Mouse (Mus musculus) neural tube, embryonic 14.5 days (tissue): Measurements from ENCODE around the gene Afg1l. TPM values are rescaled to one million over a fixed set of nuclear protein-coding genes. Genes with fewer than 3 reads are reported as not detected.

Experiments
- ATAC-seq: fragments of 200-750 bp; cut with Nextera tagmentation; 2 replicates; pipeline ENCODE4 v1.8.0; 2017; ENCODE audit warnings: low read depth, mild to moderate bottlenecking, moderate TSS enrichment, moderate library complexity
- H3K27ac ChIP-seq: fragments of 300-500 bp; sonication (generic); 2 replicates; pipeline ENCODE4 v1.5.1; 2014; ENCODE audit warnings: low read depth, mild to moderate bottlenecking, control low read depth, low read length, moderate library complexity, mixed read lengths
- H3K27me3 ChIP-seq: fragments of 300-500 bp; sonication (generic); 2 replicates; pipeline ENCODE4 v1.6.1; 2014; ENCODE audit warnings: low read length; ENCODE audit not compliant: control insufficient read depth, insufficient read depth
- H3K36me3 ChIP-seq: fragments of 300-500 bp; sonication (generic); 2 replicates; pipeline ENCODE4 v1.6.1; 2014; ENCODE audit warnings: low read length, mixed read lengths; ENCODE audit not compliant: control insufficient read depth, insufficient read depth
- H3K4me1 ChIP-seq: fragments of 300-500 bp; sonication (generic); 2 replicates; pipeline ENCODE4 v1.6.1; 2014; ENCODE audit warnings: low read length; ENCODE audit not compliant: control insufficient read depth, insufficient read depth
- H3K4me2 ChIP-seq: fragments of 300-500 bp; sonication (generic); 2 replicates; pipeline ENCODE4 v1.6.1; 2014; ENCODE audit warnings: mild to moderate bottlenecking, low read depth, low read length, control low read depth
- H3K4me3 ChIP-seq: fragments of 300-500 bp; sonication (generic); 2 replicates; pipeline ENCODE4 v1.5.1; 2014; ENCODE audit warnings: low read depth, low read length, control low read depth, mixed read lengths
- H3K9ac ChIP-seq: fragments of 300-500 bp; sonication (generic); replicated peaks from 2 replicates; pipeline ENCODE4 v1.6.1; 2014; ENCODE audit warnings: low read depth, mild to moderate bottlenecking, control low read depth, low read length, mixed read lengths
- H3K9me3 ChIP-seq: fragments of 300-500 bp; sonication (generic); 2 replicates; pipeline ENCODE4 v1.6.1; 2016; ENCODE audit warnings: low read length; ENCODE audit not compliant: control insufficient read depth
- WGBS: fragments of 180-500 bp; shearing (Covaris S2); extraction: QIAGEN DNeasy Blood & Tissue Kit; methylation state at CpG from one replicate; pipeline ENCODE4 v1.1.7; 2014; 5-methylcytosine and 5-hydroxymethylcytosine counted together
- polyA plus RNA-seq: library from polyadenylated mRNA; unstranded; fragments of >200 nt; fragmentation: Nextera tagmentation; extraction: Ambion mirVana; gene quantifications from 2 replicates; pipeline ENCODE4 v1.2.1, GENCODE M21; 2014

Gene Afg1l
- polyA plus RNA-seq, result 7.7 and 8.0 TPM in 2 replicates

DNA sequence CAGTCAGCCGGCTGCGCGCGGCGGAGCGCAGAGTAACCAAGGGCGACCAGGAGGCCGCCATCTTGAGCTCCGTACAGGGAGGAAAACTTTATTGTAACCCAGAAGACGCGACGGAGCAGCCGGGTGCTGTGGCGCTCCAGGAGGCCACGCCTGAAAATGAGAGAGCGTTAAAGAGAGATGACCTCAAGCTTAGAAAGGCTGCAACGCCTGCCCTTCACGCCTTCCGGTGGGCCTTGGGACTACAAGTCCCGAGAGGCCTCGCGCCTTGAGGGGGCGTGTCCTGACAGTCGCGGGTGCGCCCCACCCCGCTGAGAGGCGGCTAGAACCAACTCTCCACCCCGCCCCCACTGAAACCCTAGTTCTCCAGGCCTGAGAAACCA, at the start of gene Afg1l:
TSS of gene Afg1l (minus strand) at position 225 of the 380 bp plus-strand sequence.
- H3K36me3 ChIP-seq, result no peaks in the 10 kb centered on the region
- peak within 1 kb of the TSS; percentile 84 for H3K27ac ChIP-seq
- H3K4me3 ChIP-seq, result peak within 1 kb of the TSS; percentile 62
- peak; percentile 94 for ATAC-seq
- peak within 1 kb of the TSS; percentile 89 for H3K4me2 ChIP-seq
- under 1% methylated on average over 29 of the region's 29 CpGs for WGBS
- no peaks in the 10 kb centered on the region for H3K9me3 ChIP-seq
- H3K4me1 ChIP-seq, result no peaks in the 10 kb centered on the region; the same call in 1 of the 2 replicates
- H3K9ac ChIP-seq, result peak within 1 kb of the TSS; percentile 82
- no peaks in the 10 kb centered on the region for H3K27me3 ChIP-seq

DNA sequence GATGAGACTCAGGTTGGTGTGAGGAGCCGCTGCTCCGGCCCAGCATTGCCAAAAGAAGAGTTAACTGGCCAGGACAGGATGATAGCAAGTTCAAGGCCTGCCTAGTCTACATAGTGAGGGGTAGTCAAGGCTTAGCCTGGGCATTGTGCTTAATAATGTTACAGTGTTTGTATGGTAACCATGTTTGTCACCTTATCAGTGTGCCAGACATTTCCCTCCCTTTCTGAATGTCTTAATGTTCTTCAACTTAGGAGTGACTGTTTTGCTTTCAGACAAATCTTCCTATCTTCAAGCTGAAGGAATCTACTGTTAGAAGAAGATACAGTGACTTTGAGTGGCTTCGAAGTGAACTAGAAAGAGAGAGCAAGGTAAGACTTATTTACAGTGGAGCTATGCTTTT, 47.3 kb upstream of the Afg1l start:
- H3K27me3 ChIP-seq, result no peaks in the 10 kb centered on the region
- H3K9me3 ChIP-seq, result no peaks in the 10 kb centered on the region
- no peak overlapping the region for H3K4me2 ChIP-seq
- H3K36me3 ChIP-seq, result 0 out of 2 replicates have a peak, but pooled peaks cover 3% of the 10 kb centered on the region
- no peaks in the 10 kb centered on the region for H3K4me1 ChIP-seq
- H3K4me3 ChIP-seq, result no peak overlapping the region
- H3K9ac ChIP-seq, result no peak overlapping the region
- H3K27ac ChIP-seq, result no peak overlapping the region
- WGBS, result 100% methylated on average over 3 of the region's 3 CpGs
- no peak for ATAC-seq

DNA sequence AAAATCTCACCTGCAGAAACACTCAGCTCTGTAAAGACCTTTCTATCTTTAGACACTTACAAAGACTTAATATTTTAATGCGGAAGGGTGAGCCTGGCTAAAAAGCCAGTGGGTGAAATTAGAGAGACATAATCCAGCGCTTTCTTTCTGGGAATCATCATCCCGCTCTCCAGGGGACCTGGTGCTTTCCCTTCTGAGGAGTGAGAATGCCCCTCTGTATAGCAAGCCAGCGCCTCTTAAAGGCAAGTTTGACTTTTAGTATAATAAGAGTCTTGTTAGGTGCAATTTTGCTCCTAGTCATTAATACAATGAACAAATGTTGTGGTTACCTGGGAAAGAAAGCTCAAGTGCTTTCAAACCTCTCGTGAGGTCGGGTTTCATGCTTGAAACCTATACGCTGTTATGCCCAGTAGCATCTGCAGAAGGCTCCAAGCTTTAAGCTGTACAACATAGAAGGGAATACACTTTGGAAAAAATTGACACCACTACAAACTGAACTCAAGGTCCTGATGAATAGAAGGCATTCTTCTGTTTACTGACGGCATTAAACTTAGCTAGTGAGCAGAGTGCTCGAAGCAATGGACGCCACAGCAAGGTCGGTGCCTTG, 45.3 kb upstream of the Afg1l start:
- Histone ChIP-seq H3K9me3 (no peaks in the 10 kb centered on the region), H3K4me1 (no peaks in the 10 kb centered on the region), H3K36me3 (no peaks in the 10 kb centered on the region), H3K27ac (no peak overlapping the region), H3K9ac (no peak overlapping the region), H3K4me3 (no peak overlapping the region), H3K27me3 (no peaks in the 10 kb centered on the region), H3K4me2 (no peak overlapping the region)
- no peak for ATAC-seq
- WGBS, result 77% methylated on average over 11 of the region's 11 CpGs

DNA sequence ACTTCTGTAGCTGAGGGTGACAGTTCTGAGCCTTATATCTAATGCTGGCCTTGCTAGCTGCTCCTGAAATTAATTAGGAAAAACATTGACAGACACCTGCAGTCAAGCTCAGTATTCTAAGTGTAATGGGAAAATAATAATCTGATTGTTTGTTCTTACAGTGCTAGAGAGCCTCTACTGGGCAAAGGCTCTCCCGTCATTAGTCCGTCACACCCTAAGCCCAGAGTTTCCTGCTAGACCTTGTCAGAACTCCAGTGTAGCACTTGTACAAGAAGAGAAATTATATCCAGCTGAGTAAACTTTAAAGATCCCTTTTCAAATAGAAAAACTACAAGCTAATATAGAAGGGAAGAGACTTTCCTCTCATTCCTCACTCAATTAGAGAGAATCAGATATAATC, 44.5 kb upstream of the Afg1l start:
- Histone ChIP-seq H3K36me3 (no peaks in the 10 kb centered on the region), H3K9ac (no peak overlapping the region), H3K4me2 (no peak overlapping the region), H3K9me3 (no peaks in the 10 kb centered on the region), H3K4me1 (no peaks in the 10 kb centered on the region), H3K27me3 (no peaks in the 10 kb centered on the region), H3K4me3 (no peak overlapping the region), H3K27ac (no peak overlapping the region)
- 60% methylated on average over 2 of the region's 2 CpGs for WGBS
- ATAC-seq, result no peak

DNA sequence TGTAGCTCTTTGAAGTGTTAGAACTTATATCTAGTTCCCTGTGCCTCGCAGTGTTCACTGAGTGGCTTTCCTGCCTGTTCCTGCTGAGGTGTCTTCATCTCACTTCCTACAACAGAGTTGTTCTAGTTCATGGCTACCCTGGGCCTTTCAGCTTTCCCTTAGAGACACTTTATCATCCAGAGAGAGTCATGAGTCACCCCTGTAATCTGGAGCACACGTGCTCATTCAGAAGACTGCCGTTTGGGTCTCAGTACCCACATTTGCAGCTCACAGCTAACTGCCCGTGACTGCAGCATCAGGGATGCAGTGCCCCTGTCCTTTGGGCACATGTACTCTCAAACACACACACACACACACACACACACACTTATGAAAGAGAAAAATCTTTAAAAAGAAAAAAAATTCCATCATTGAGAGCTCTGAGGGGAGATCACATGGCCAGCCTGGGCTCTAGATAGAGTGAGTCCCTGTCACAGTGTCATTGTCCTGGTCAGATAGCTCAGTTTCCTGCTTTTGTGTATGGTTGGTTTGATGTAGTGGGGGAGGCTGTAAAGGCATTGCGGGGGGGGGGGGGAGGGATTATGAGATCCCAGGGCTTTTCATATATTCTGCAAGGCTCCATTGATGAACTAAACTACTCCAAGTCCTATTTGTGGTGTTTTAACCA, 43.1 kb upstream of the Afg1l start:
- Histone ChIP-seq H3K9me3 (no peaks in the 10 kb centered on the region), H3K27me3 (no peaks in the 10 kb centered on the region), H3K36me3 (no peaks in the 10 kb centered on the region), H3K27ac (no peak overlapping the region), H3K4me1 (no peaks in the 10 kb centered on the region), H3K4me3 (no peak overlapping the region), H3K9ac (no peak overlapping the region), H3K4me2 (no peak overlapping the region)
- WGBS, result 59% methylated on average over 5 of the region's 5 CpGs
- ATAC-seq, result no peak

DNA sequence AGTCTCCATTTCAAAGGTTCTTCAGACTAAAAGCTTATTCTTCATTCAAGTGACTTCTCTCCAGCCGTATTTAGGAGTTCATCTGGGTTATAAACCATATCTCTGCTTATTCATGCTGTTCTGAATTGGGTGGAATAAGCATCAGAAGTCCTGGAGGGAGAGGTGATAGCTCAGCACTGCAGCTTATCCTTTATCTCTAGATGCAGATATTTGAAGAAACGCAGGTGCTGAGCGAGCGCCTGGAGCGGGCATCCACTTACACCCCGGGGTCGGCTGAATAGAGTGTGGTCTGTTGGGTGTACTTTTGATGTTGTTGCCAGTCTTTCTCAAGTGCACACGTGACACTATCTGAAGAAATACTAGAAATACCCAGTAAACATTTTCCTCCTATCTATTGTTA, 40.0 kb upstream of the Afg1l start:
- 91% methylated on average over 8 of the region's 8 CpGs for WGBS
- Histone ChIP-seq H3K36me3 (no peaks in the 10 kb centered on the region), H3K9me3 (no peaks in the 10 kb centered on the region), H3K4me2 (no peak overlapping the region), H3K27me3 (no peaks in the 10 kb centered on the region), H3K9ac (no peak overlapping the region), H3K4me3 (no peak overlapping the region), H3K27ac (no peak overlapping the region), H3K4me1 (no peaks in the 10 kb centered on the region)
- ATAC-seq, result no peak

DNA sequence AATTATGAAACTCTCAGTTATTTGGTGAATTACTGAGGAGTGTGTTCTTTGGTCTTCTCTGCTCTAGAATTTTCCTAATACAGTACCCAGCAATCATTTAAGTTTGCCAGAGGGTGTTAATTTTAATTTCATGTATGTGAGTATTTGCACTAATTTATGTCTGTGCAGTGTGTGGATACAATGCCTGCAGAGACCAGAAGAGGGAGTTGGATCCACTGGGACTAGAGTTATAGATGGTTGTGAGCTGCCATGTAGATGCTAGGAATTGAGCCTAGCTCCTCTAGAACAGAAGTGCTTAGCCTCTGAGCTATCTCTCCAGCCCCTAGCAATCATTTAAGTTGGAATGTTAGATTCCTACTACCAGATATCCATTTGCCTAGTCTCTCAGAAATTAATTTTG, 35.8 kb upstream of the Afg1l start:
- no peak overlapping the region for H3K9ac ChIP-seq
- no peak for ATAC-seq
- no peaks in the 10 kb centered on the region for H3K9me3 ChIP-seq
- H3K4me2 ChIP-seq, result no peak overlapping the region
- H3K27me3 ChIP-seq, result no peaks in the 10 kb centered on the region
- H3K27ac ChIP-seq, result no peak overlapping the region
- no peaks in the 10 kb centered on the region for H3K36me3 ChIP-seq
- no peak overlapping the region for H3K4me3 ChIP-seq
- no peaks in the 10 kb centered on the region for H3K4me1 ChIP-seq

DNA sequence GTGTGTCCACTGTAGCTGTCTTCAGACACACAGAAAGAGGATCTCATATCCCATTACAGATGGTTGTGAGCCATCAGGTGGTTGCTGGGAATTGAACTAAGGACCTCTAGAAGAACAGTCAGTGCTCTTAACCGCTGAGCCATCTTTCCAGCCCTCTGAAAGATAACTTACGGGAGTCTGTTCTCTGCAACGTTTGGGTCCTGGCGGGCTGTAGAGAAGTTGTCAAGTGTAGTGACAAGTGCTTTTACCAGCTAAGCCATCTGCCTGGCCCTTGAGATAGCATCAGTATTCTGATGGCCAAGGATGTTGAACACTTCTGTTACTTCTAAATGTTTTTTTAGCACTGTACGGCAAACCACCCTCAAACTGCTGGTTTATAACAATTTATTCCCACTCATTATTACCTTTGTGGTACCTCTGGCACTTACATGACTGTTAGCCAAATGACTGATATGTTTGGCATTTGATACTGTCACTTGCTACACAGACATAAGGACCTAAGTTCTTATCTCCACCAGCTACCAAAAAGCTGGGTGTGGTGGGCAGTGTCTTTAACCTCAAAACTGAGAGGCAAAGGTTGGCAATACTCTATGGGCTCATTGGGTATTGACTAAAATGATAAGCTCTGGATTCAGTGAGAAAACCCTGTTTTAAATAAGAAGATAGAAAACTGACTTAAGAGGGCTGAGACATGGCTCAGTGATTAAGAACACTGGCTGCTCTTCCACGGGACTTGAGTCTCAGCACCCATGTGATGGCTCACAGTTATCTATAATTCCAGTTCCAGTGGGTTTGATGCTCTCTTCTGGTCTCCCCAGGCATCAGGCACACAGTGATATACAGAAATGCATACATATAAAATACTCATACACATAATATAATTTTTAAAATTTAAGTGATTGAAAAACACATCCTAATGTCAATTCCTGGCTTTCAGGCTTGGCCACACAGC, 33.1 kb upstream of the Afg1l start:
- Histone ChIP-seq H3K4me1 (no peaks in the 10 kb centered on the region), H3K4me2 (no peak overlapping the region), H3K4me3 (no peak overlapping the region), H3K9me3 (no peaks in the 10 kb centered on the region), H3K36me3 (no peaks in the 10 kb centered on the region), H3K9ac (no peak overlapping the region), H3K27ac (no peak overlapping the region), H3K27me3 (no peaks in the 10 kb centered on the region)
- no peak for ATAC-seq
- 96% methylated on average over 6 of the region's 6 CpGs for WGBS

DNA sequence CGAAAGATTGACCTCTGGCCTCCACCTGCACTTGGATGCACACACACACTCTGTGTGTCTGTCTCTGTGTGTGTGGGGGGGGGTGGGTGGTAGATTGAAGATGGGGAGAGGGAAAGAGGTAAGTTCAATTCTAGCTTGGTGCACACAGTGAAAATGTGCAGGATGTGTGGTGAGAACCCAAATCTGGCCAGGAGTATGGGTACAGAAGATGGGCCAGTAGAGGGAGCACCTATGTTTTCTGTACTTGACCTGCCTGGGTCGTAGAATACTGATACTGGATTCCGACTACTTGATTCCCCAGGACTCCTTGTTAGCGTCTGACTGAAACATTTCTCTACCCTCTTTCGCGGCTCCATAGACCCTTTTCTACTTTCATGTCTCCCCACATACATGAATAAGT, 31.8 kb upstream of the Afg1l start:
- H3K4me2 ChIP-seq, result no peak overlapping the region
- 84% methylated on average over 6 of the region's 6 CpGs for WGBS
- H3K9ac ChIP-seq, result no peak overlapping the region
- ATAC-seq, result no peak
- H3K27ac ChIP-seq, result no peak overlapping the region
- no peaks in the 10 kb centered on the region for H3K27me3 ChIP-seq
- no peaks in the 10 kb centered on the region for H3K4me1 ChIP-seq
- no peaks in the 10 kb centered on the region for H3K36me3 ChIP-seq
- H3K9me3 ChIP-seq, result no peaks in the 10 kb centered on the region
- H3K4me3 ChIP-seq, result no peak overlapping the region
